Mouse (Mus musculus): ENCODE data around the gene Kcnab3. TPM values are rescaled to one million over a fixed set of nuclear protein-coding genes. Genes with fewer than 3 reads are reported as not detected.

The Kcnab3 gene
- polyA plus RNA-seq, 1 experiment = 0.92 TPM

DNA sequence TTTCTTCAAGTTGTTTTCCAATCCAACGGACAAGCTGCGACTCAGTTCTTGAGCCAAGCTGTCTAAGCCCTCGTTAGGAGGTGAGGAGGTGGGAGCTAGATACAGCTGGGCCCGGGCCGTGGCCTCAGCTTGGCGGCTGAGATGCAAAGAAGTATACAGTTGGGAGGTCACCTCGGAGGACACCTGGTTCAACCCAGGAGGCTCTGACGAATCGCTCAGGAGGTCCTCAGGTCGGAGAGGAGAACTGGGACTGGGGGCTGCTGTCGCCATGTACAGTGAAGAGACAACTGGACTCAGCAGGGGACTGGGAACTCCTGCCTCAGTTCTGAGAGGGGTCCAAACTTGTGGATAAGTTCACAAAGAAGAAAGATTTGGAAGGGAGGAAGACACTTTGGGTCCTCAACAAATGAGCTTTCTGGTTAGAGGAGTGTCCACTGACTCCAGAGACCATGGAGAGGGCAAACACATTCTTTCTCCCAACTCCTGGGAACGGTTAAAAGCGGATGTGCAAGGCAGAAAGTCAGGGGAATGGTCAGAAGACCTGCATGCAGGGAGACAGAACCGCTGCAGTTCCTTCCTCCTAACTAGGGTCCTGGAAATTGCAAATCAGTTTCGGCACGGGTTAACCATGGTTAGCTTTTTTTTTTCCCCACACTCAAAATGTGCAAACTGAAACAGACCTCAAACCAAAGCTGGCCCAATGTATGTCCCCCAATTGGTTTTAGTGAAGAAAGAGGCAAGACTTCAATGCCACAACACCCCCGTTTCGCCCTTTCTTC is 3.2 kb upstream of the Kcnab3 start:
- DNase-seq (ENCODE audit: low read depth in 1 of 2, low spot score in 2 of 2) = no peak
- Histone ChIP-seq H3K4me1 (ENCODE audit: control insufficient read depth, insufficient read depth, insufficient read length) (peaks cover 14% of the 10 kb centered on the region), H3K27me3 (ENCODE audit: control insufficient read depth, insufficient read depth, low read length) (peaks cover 7% of the 10 kb centered on the region), H3K36me3 (ENCODE audit: control insufficient read depth, insufficient read depth, low read length) (no peaks in the 10 kb centered on the region), H3K4me3 (ENCODE audit: extremely low read depth, insufficient read depth, insufficient read length) (peak overlapping the region; percentile 66; the same call in 1 of the 2 replicates), H3K27ac (ENCODE audit: insufficient read depth, low read length) (peak overlapping the region; percentile 64; the same call in 1 of the 2 replicates)
- WGBS = 14% methylated on average over 18 of the region's 18 CpGs
- TF ChIP-seq CTCF (IDR thresholded peaks at IDR 0.05; ENCODE audit: extremely low read depth, insufficient read depth, insufficient read length, insufficient replicate concordance) (no peak), POLR2A (IDR thresholded peaks at IDR 0.05; ENCODE audit: low read depth, low read length) (no peak)

DNA sequence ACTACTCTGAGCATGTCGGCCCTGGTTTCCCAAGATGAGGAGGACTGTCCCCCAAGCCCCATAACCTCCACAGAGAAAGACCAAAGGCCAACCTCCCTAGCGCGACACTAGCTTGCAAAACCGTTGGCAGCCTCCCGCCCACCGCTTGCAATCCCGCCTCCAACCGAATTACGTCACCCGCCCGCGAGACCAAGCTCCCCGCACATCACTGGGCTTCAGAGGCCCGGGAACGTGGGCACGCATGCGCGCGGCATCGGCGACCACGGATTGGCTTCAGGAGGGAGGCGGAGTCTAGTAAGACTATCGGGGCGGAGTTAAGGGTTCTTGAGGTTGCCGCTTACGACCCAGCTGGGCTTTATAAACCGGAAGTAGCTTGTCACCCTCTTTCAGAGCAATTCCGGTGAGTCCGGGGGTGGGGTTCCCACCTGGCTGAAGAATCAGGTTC is 2.4 kb upstream of the Kcnab3 start, which contains the start of the genes Cntrob and Trappc1:
Gene Cntrob (minus strand): TSS at position 109 of the 445 bp plus-strand sequence.
Gene Trappc1 (plus strand): TSS at position 314 of the 445 bp plus-strand sequence.
- TF ChIP-seq POLR2A (IDR thresholded peaks at IDR 0.05; ENCODE audit: low read depth, low read length) = peak; percentile 89
- TF ChIP-seq CTCF (IDR thresholded peaks at IDR 0.05; ENCODE audit: extremely low read depth, insufficient read depth, insufficient read length, insufficient replicate concordance) = 0 out of 2 replicates have a peak, but pooled peaks have one; percentile 0
- WGBS = under 1% methylated on average over 30 of the region's 30 CpGs
- H3K27ac ChIP-seq (ENCODE audit: insufficient read depth, low read length) = peak within 1 kb of the TSS; percentile 74
- peaks cover 14% of the 10 kb centered on the region for H3K4me1 ChIP-seq (ENCODE audit: control insufficient read depth, insufficient read depth, insufficient read length)
- H3K36me3 ChIP-seq (ENCODE audit: control insufficient read depth, insufficient read depth, low read length) = no peaks in the 10 kb centered on the region
- peaks cover 7% of the 10 kb centered on the region for H3K27me3 ChIP-seq (ENCODE audit: control insufficient read depth, insufficient read depth, low read length)
- H3K4me3 ChIP-seq (ENCODE audit: extremely low read depth, insufficient read depth, insufficient read length) = peak within 1 kb of the TSS; percentile 66
- peak; percentile 98 to 99 for DNase-seq (ENCODE audit: low read depth in 1 of 2, low spot score in 2 of 2)

DNA sequence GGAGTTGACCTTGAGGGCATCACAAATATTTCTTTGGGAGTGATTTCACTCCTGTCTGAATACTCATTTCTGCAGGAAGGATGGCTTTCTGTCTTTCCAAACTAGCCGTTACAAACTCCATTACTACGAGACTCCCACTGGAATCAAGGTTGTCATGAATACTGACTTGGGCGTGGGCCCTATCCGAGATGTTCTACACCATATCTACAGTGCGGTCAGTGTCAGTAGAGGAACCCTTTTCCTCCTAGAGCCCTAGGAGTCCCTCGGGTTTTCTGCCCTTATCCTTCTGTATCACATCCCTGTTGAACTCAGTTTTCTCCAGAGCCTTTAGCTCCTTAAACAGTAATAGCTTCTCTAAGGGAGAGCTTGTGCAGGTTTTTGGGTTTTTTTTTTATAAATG is 1.3 kb upstream of the Kcnab3 start:
- no peaks in the 10 kb centered on the region for H3K36me3 ChIP-seq (ENCODE audit: control insufficient read depth, insufficient read depth, low read length)
- TF ChIP-seq CTCF (IDR thresholded peaks at IDR 0.05; ENCODE audit: extremely low read depth, insufficient read depth, insufficient read length, insufficient replicate concordance) = no peak
- no peak for TF ChIP-seq POLR2A (IDR thresholded peaks at IDR 0.05; ENCODE audit: low read depth, low read length)
- no peak overlapping the region for H3K4me3 ChIP-seq (ENCODE audit: extremely low read depth, insufficient read depth, insufficient read length)
- H3K27ac ChIP-seq (ENCODE audit: insufficient read depth, low read length) = no peak overlapping the region
- H3K27me3 ChIP-seq (ENCODE audit: control insufficient read depth, insufficient read depth, low read length) = peaks cover 7% of the 10 kb centered on the region
- 93% methylated on average over 6 of the region's 6 CpGs for WGBS
- DNase-seq (ENCODE audit: low read depth in 1 of 2, low spot score in 2 of 2) = no peak
- H3K4me1 ChIP-seq (ENCODE audit: control insufficient read depth, insufficient read depth, insufficient read length) = peaks cover 14% of the 10 kb centered on the region

DNA sequence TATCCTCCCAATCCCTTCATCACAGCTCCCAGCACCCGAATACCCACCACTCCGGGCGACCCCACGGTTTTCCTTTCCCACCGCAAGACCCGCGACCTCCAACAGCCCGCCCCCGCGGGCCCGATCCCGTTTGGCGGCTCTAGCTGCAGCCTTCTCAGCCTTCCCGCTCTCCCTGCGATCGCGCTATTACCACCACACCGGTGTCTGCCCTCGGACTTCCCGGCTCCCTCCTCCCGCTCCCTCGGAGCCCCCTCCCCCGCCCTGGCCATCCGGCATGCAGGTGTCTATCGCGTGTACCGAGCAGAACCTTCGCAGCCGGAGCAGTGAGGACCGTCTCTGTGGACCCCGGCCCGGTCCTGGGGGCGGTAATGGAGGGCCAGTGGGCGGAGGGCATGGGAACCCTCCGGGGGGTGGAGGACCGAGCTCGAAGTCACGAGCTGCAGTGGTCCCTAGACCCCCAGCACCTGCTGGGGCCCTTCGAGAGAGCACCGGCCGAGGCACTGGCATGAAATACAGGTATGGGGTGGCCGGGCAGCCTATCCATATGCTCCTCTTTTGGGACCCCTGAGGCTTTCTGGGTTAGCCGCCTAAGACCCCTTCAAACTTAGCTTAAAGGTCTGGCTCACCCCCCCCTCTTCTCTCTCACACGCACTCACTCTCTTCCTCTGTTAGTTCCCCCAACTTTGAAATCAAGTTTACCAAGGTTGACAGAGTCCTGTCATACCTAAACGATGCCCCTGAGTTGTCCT is 524 bp downstream of the Kcnab3 start:
- H3K27me3 ChIP-seq (ENCODE audit: control insufficient read depth, insufficient read depth, low read length) = peaks cover 7% of the 10 kb centered on the region
- H3K36me3 ChIP-seq (ENCODE audit: control insufficient read depth, insufficient read depth, low read length) = no peaks in the 10 kb centered on the region
- 4% methylated on average over 45 of the region's 45 CpGs for WGBS
- no peak overlapping the region for H3K27ac ChIP-seq (ENCODE audit: insufficient read depth, low read length)
- H3K4me3 ChIP-seq (ENCODE audit: extremely low read depth, insufficient read depth, insufficient read length) = peak overlapping the region; percentile 59
- DNase-seq (ENCODE audit: low read depth in 1 of 2, low spot score in 2 of 2) = peak in 1 of 2 experiments; percentile 32
- TF ChIP-seq POLR2A (IDR thresholded peaks at IDR 0.05; ENCODE audit: low read depth, low read length) (no peak), CTCF (IDR thresholded peaks at IDR 0.05; ENCODE audit: extremely low read depth, insufficient read depth, insufficient read length, insufficient replicate concordance) (no peak)
- peaks cover 14% of the 10 kb centered on the region for H3K4me1 ChIP-seq (ENCODE audit: control insufficient read depth, insufficient read depth, insufficient read length)

DNA sequence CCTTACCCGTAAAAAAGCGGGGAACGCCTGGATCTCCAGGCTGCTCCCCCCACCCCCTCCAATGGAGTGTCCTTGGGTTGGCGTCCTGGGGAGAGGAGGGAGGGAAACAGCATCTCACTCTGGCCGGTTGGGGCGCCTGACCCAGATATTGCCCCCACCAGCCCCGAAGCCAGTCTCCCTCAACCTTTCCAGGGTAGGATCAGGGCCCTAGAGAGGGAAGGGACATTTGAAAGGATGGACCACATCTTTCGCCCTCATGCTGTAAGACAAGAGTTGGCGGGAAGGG is 1.0 kb downstream of the Kcnab3 start:
- WGBS = 43% methylated on average over 9 of the region's 9 CpGs
- H3K4me3 ChIP-seq (ENCODE audit: extremely low read depth, insufficient read depth, insufficient read length) = no peak overlapping the region
- no peaks in the 10 kb centered on the region for H3K36me3 ChIP-seq (ENCODE audit: control insufficient read depth, insufficient read depth, low read length)
- TF ChIP-seq CTCF (IDR thresholded peaks at IDR 0.05; ENCODE audit: extremely low read depth, insufficient read depth, insufficient read length, insufficient replicate concordance) = no peak
- TF ChIP-seq POLR2A (IDR thresholded peaks at IDR 0.05; ENCODE audit: low read depth, low read length) = no peak
- H3K4me1 ChIP-seq (ENCODE audit: control insufficient read depth, insufficient read depth, insufficient read length) = peaks cover 14% of the 10 kb centered on the region
- peaks cover 7% of the 10 kb centered on the region for H3K27me3 ChIP-seq (ENCODE audit: control insufficient read depth, insufficient read depth, low read length)
- no peak for DNase-seq (ENCODE audit: low read depth in 1 of 2, low spot score in 2 of 2)
- H3K27ac ChIP-seq (ENCODE audit: insufficient read depth, low read length) = no peak overlapping the region

DNA sequence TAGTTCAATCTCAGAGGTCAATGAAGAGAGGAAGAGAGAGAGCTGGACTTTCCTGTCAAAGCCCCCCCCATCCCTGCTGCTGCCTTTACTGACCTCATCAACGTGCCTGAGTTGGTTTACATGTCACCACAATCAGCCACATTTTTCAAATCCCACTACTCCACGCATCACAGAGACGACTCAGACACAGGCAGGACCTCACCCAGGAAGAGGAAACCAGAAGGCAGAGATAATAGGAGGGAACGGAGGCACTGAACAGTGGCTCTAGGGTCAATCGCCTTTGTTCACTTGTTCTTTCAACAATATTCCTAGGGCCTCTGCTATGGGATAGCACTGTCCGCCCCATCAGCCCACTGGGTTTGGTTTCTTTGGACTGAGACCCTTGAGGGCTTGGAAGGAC is 1.6 kb downstream of the Kcnab3 start:
- H3K4me1 ChIP-seq (ENCODE audit: control insufficient read depth, insufficient read depth, insufficient read length) = peaks cover 17% of the 10 kb centered on the region
- no peak overlapping the region for H3K4me3 ChIP-seq (ENCODE audit: extremely low read depth, insufficient read depth, insufficient read length)
- DNase-seq (ENCODE audit: low read depth in 1 of 2, low spot score in 2 of 2) = no peak
- no peak overlapping the region for H3K27ac ChIP-seq (ENCODE audit: insufficient read depth, low read length)
- H3K27me3 ChIP-seq (ENCODE audit: control insufficient read depth, insufficient read depth, low read length) = peaks cover 7% of the 10 kb centered on the region
- 42% methylated on average over 6 of the region's 6 CpGs for WGBS
- TF ChIP-seq CTCF (IDR thresholded peaks at IDR 0.05; ENCODE audit: extremely low read depth, insufficient read depth, insufficient read length, insufficient replicate concordance) (no peak), POLR2A (IDR thresholded peaks at IDR 0.05; ENCODE audit: low read depth, low read length) (no peak)
- no peaks in the 10 kb centered on the region for H3K36me3 ChIP-seq (ENCODE audit: control insufficient read depth, insufficient read depth, low read length)

Data from spleen, adult 2 months (tissue).